Mouse (Mus musculus) granulocyte monocyte progenitor cell, adult 5-6 weeks (primary cell): ENCODE measurements around the gene Sept10. TPM values are rescaled to one million over a fixed set of nuclear protein-coding genes. Genes with fewer than 3 reads are reported as not detected.

ENCODE experiments used
- ATAC-seq: replicated peaks from 2 replicates; pipeline ENCODE4 v1.8.0; 2016; ENCODE audit warnings: mild to moderate bottlenecking, moderate TSS enrichment, inconsistent platforms; ENCODE audit not compliant: poor library complexity, severe bottlenecking
- total RNA-seq, 2 experiments: library from RNA; stranded (forward) in 1 of 2; stranded (reverse) in 1 of 2; fragments of 200-712, 200-1000 nt in 1 of 2; fragments of >200 nt in 1 of 2; fragmentation: Nextera tagmentation in 1 of 2; gene quantifications; 2 replicates each; pipeline ENCODE4 v1.2.3; 2014 to 2017

The Sept10 gene
- total RNA-seq, 2 experiments from 2014 or later, result 7.7 to 11.6 TPM

GRCm38 (mm10) chr10:59229205-59229820 is 7.7 kb upstream of the Sept10 start:
- ATAC-seq, result no peak

DNA sequence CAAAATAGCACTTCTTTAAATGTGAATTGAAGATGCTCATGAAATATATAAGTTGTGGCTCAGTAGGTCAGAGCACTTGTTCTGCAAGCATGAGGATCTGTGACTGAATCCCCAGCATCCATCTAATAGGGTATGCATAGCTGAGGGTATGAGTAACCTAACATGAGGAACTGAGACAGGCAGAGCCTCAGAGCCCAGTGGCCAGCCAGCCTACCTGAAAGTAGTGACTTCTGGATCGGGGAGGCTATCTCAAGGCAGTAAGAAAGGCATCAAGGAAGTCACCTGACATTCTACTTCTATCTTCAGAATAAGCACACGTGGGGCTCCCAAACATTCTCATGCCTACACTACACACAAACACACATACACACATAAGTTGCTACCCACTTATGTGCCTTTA is 3.5 kb upstream of the Sept10 start:
- ATAC-seq, result 0 out of 2 replicates have a peak, but pooled peaks have one; percentile 10

GRCm38 (mm10) chr10:59223890-59224289 is 2.2 kb upstream of the Sept10 start:
- no peak for ATAC-seq

GRCm38 (mm10) chr10:59223301-59223700 is 1.7 kb upstream of the Sept10 start:
- no peak for ATAC-seq

- no peak; the same call in 1 of the 2 replicates for ATAC-seq
Measured at GRCm38 (mm10) chr10:59222271-59223101, 839 bp upstream of the Sept10 start.

DNA sequence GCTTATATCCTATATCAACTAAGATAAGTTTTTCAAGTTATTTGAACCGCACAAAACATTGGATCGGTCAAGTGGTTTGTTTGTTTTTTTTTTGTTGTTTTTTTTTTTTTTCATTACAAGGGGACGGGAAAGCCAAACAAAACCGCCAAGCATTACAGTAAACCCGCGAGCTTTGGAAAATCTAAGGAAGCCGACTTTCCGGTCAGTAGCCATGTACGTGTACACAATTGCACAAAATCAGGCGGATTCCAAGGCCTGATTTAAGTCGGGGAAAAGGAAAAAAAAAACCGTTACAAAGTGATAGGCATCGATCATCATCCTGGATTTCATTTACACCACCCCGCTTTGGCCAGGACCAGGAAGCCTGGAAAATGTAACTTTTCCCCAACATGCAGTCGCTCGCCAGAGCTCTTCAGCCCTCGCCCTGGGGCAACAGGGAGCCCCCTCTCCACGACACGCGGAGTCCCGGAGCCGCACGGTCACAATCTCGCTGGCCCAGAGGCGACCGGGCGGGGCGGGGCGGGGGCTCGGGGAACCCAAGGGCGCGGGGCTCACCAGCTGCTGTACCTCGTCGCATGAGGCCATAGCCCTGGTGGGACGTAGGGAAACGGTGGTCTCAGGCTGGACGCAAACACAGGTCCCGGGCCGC is 699 bp downstream of the Sept10 start:
- ATAC-seq, result no peak

- ATAC-seq, result no peak
Measured at GRCm38 (mm10) chr10:59200011-59200410, 21.6 kb downstream of the Sept10 start.

DNA sequence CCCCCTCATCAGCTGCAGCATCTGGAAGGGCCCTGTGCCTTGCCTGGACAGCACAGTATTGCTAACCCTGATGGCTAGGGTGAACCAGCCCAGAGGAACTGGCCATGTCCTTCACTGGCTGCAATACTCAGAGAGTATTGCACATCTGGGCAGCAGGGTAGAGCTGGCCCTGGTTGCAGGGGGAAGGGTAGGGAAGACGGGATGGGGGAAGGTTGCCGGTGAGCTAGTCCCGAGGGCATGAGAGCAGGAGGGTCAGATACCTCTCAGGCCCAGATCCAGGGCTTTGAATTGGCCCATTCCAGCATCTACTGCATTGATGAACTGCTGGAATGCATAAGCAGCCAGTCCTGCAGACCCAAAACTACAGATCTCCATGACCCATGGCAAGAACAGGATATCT is 24.9 kb downstream of the Sept10 start:
- no peak for ATAC-seq

DNA sequence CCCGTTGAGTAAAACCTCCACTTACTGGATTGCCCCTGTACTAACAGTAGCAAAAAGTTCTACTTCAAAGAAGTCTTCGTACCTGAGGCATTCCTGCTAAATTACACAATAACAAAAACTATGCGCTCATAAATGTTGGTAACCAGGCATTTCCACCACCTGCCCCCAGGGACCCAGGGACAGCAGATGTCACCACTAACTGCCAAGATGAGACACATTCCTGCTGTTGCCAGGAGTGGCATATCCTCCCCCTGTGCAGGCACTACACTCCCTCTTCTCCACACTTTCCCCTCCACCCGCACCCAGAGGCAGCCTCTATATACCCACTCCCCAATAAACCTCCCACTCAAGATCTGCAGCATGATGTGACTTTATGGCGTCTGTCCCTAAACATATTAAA is 26.8 kb downstream of the Sept10 start:
- no peak for ATAC-seq

- ATAC-seq, result no peak
Measured at GRCm38 (mm10) chr10:59182306-59182705, 39.3 kb downstream of the Sept10 start.

DNA sequence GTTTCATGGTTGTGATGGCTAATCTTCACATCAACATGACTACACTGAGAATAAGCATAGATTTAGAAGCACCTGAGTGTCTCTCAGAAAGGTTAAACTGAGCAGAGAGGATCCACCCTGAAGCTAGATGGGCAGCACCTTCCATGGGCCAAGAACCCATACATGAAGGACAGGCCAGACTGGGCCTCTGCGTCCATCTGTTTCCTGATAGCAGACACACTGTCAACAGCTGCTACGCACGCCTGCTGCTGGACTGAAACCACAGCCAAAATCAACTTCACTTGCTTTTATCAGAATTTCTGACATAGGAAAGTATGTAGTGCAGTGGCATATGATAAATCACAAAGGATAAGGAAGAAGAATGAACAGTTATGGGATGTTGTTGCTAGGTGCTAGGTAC is 42.0 kb downstream of the Sept10 start:
- ATAC-seq, result no peak

GRCm38 (mm10) chr10:59172539-59172938 is 49.1 kb downstream of the Sept10 start:
- ATAC-seq, result no peak

GRCm38 (mm10) chr10:59171042-59171441 is 50.6 kb downstream of the Sept10 start:
- ATAC-seq, result no peak

DNA sequence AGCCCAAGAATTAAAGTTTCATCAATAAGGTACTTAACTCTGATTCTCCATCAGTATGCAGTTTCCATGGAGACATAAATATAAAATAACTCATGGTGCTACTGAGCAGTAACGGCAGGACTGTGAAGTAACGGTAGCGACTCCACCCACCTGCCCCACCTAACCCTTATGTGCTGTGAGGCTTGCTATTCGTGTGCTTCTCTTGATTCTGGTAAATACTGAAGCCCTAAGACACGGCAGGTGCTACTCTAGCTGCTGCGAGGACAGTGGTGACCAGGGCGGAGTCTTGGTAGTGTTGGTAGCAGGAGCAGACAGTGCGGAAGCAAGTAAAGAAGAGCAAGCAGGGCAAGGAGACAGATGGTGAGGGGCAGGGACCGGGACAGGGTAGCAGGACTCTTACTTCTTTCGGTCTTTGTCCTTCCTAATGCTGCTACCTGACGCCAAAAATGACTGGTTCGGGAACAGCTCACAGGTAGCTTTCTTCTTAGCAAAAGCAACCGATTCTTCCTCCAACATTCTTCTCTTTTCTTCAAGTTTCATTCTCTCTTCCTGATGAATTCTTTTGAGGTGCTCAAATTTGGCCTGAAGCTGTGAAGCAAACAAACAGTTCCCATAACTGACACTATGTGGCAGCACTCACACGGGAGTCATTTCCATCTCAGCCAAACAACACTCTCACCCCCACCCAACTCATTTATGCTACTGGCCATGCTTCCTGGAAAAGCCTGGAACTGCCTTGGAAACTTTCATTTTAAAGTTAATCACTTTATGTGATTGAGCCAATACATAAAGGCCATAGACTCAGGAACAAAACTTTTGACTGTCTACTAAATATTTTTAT is 55.3 kb downstream of the Sept10 start:
- ATAC-seq, result peak; percentile 95

DNA sequence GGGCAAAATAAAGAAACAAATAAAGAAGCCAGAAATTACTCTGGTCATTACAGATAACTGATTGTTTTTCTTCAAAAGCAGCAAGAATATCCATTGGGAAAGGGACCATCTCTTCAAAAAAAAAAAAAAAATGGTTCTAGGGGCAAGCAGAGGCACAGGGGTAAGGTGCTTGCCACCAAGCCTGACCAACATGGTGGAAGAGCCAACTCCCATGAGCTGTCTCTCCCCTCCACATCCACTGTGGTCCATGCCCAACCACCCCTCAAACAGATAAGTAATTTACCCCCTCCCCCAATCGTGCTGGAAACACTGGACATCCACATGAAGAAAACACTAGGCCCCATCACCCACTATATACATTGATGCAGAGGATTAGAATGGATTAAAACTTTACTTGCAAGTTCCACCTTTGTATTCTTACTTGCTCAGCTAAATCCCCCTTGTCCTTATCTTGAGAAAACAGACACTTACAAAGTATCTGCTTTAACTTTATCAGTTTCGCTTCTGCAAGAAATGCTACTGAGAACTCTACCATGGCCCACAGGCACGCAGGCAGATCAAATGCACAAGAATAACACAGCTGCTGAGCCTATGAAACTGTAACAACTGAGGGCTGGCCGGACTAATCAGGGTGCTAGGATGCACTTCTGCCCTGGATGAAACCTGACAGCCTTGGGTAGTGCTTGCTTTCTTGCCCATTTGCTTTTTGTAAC is 59.3 kb downstream of the Sept10 start:
- no peak for ATAC-seq

DNA sequence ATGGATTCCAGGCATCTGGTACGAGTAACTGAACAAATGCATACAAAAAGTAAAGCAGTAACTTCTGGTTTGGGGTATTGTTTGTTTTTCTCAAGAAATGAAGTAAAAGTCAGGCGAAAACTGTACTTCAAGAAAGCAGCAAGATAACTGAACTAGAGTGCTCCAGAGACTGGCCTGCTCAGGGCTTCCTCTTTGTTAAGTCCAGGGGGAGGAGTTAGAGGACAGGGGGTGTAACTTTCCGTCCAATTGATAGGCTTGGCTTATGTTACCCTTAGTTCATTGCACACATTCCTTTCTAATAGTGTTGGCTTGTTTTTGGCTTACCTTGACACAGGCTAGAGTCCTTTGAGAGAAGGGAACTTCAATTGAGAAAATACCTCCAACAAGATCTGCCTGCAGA is 63.0 kb downstream of the Sept10 start:
- peak; percentile 61 for ATAC-seq

DNA sequence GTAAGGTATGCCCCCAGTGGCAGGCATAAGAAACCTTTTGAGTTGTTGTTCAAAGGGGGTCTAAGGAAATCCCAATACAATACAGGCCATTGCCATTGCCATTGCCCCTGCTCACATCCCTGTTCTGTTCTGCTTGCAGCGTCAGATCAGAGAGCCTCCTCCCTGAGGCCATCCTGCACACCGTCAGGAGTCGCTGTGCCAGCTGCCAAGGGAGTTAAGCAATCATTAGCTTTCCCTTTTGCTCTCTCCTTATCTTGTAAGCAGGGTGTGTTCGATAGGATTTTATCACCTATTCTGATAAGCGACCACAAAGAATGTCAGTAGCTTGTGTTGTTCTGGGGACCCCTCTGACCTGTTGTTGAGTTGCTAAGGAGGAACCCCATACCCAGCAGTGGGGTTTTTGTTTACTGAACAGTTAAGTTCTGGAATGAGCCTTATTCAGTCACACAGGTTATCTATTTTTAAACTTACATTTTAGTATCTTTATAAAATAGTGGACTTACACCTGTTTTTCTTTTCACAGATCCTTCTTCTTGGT is 69.0 kb downstream of the Sept10 start:
- ATAC-seq, result no peak

GRCm38 (mm10) chr10:59150938-59151657 is 70.5 kb downstream of the Sept10 start:
- no peak for ATAC-seq

DNA sequence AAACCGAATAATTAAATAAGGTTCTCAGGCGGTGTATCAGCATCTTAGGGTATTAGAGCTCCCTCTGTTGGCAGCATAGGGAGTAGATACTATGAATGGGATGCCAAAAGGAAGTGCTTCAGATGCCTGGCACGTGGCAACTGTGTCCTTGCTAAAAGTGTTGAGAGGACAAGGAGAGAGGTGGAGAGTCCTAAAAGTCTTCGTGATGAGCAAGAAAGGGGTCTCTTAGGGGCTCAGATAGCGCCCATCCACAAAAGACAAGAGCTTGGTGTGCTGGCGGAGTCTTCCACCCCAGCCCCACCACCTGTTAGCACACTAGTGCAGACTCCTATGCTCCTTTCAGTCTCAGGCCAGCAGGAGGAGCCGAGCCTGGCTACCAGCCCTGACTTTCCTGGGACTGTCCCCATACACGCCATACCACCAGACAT is 71.7 kb downstream of the Sept10 start:
- ATAC-seq, result peak; percentile 91
